In the genomic region with DNA sequence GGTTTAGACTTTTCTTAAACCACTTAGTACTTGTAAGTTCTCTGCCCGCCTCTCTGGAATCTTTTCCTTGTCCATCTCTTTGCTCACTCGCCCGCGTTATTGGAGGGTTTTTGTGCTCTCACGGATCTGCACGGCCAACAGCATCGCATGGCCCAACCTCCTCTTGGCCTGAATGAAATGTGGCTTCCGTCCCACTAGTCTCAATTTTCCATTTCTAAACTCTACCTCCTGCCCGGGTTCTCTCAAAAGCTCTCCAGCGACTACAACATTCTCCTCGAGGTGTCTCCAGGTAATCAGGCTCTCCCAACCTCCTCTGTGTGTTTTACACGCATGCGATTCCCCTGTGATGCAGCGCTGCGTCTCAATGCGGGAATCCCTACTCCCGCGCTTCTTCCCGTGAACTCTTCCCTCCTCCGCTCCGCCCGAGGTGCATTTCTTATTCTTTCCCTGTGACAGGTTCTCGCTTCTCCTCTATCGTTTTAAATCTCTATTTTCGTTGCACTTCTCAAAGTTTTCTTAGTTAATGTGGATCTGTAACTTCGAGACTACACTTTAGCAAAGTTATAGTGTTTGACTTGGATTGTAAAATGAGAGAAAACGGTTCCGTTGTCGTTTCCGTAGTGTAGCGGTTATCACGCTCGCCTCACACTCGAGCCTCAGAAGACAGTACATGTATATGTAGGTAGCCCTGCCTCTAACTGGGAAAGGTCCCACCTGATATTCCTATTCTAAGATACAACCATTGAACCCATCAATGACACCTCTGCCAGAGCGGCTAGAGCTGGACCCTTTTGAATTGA, we compare ENCODE assay signal across 7 mouse cellular contexts. TPM values are rescaled to one million over a fixed set of nuclear protein-coding genes. Genes with fewer than 3 reads are reported as not detected.
A peak's percentile ranks its signal among the peaks of the same experiment; 100 is the strongest.
DNase-seq lines count a peak whose midpoint lies in the region; ATAC-seq and TF ChIP-seq lines count a peak whose summit lies in the region.

No protein-coding gene starts in this region.

- under 1% methylated on average over 35 of the region's 35 CpGs for WGBS in lung, embryonic 15.5 days
- WGBS in lung, adult 2 months: 1% methylated on average over 35 of the region's 35 CpGs
- WGBS in hindbrain, embryonic 10.5 days: under 1% methylated on average over 35 of the region's 35 CpGs
- under 1% methylated on average over 35 of the region's 35 CpGs for WGBS in midbrain, embryonic 11.5 days

- peaks cover 4% of the 10 kb centered on the region for H3K4me1 ChIP-seq in lung, embryonic 15.5 days
- no peaks in the 10 kb centered on the region for H3K4me1 ChIP-seq in lung, adult 2 months (ENCODE audit: control insufficient read depth, insufficient read depth, low read length)
- H3K4me1 ChIP-seq in hindbrain, embryonic 10.5 days (replicated peaks): peaks cover 14% of the 10 kb centered on the region
- 0 out of 2 replicates have a peak, but pooled peaks cover 3% of the 10 kb centered on the region for H3K4me1 ChIP-seq in midbrain, embryonic 11.5 days (ENCODE audit: control insufficient read depth, insufficient read depth, low read length)

- no peaks in the 10 kb centered on the region for H3K36me3 ChIP-seq in lung, embryonic 15.5 days
- no peaks in the 10 kb centered on the region for H3K36me3 ChIP-seq in hindbrain, embryonic 10.5 days
- H3K36me3 ChIP-seq in midbrain, embryonic 11.5 days (ENCODE audit: control insufficient read depth, insufficient read depth, low read length): no peaks in the 10 kb centered on the region

- H3K4me3 ChIP-seq in lung, embryonic 15.5 days: peak overlapping the region; percentile 46
- no peak overlapping the region for H3K4me3 ChIP-seq in lung, adult 2 months (replicated peaks; ENCODE audit: extremely low read depth, low read depth, low read length)
- peak overlapping the region; percentile 60 for H3K4me3 ChIP-seq in hindbrain, embryonic 10.5 days
- peak overlapping the region; percentile 41 for H3K4me3 ChIP-seq in midbrain, embryonic 11.5 days (ENCODE audit: low read depth, low read length)

- no peak overlapping the region; the same call in 1 of the 2 replicates for H3K9ac ChIP-seq in lung, embryonic 15.5 days
- peak overlapping the region; percentile 55 for H3K9ac ChIP-seq in midbrain, embryonic 11.5 days (ENCODE audit: low read length)

- no peak overlapping the region for H3K27ac ChIP-seq in lung, embryonic 15.5 days
- peak overlapping the region; percentile 56; the same call in 1 of the 2 replicates for H3K27ac ChIP-seq in hindbrain, embryonic 10.5 days
- H3K27ac ChIP-seq in midbrain, embryonic 11.5 days (ENCODE audit: low read depth, low read length): no peak overlapping the region

- peak overlapping the region; percentile 85 for H3K4me2 ChIP-seq in lung, embryonic 15.5 days
- peak overlapping the region; percentile 79 for H3K4me2 ChIP-seq in midbrain, embryonic 11.5 days

- no peak for TF ChIP-seq CTCF in lung, adult 2 months (IDR thresholded peaks at IDR 0.05; ENCODE audit: insufficient read depth, low read length)

- no peak for DNase-seq in lung, adult 2 months
- peak; percentile 79 for DNase-seq in embryo, embryonic 10.5 days (ENCODE audit: low spot score)
- peak; percentile 63 for DNase-seq in hindbrain, embryonic 10.5 days (ENCODE audit: low spot score)
- DNase-seq in midbrain, embryonic 11.5 days (ENCODE audit: low spot score, missing footprints): peak; percentile 96
- DNase-seq in gastrocnemius, postnatal 25 days: no peak
- no peak for DNase-seq in urinary bladder, postnatal 10 days (ENCODE audit: low spot score)

- H3K9me3 ChIP-seq in lung, embryonic 15.5 days: no peaks in the 10 kb centered on the region
- H3K9me3 ChIP-seq in hindbrain, embryonic 10.5 days: no peaks in the 10 kb centered on the region
- no peaks in the 10 kb centered on the region for H3K9me3 ChIP-seq in midbrain, embryonic 11.5 days (ENCODE audit: control insufficient read depth, low read length)

- no peak for TF ChIP-seq POLR2A in lung, adult 2 months (IDR thresholded peaks at IDR 0.05; ENCODE audit: borderline replicate concordance, extremely low read depth, low read depth, low read length)

- H3K27me3 ChIP-seq in lung, embryonic 15.5 days: no peaks in the 10 kb centered on the region; the same call in 1 of the 2 replicates
- peaks cover 28% of the 10 kb centered on the region for H3K27me3 ChIP-seq in hindbrain, embryonic 10.5 days (ENCODE audit: insufficient read depth, poor library complexity, severe bottlenecking)
- peaks cover 12% of the 10 kb centered on the region; the same call in 1 of the 2 replicates for H3K27me3 ChIP-seq in midbrain, embryonic 11.5 days (ENCODE audit: control insufficient read depth, insufficient read depth, low read length)

- no peak for ATAC-seq in lung, embryonic 15.5 days (ENCODE audit: borderline replicate concordance, extremely low read depth, low FRiP score, low TSS enrichment)
- ATAC-seq in midbrain, embryonic 11.5 days (ENCODE audit: low FRiP score): peak; percentile 61

RNA-seq across cellular contexts. Expression of a gene that starts 39.2 kb away (rescaled TPM):
- not detected in 2 replicates for polyA plus RNA-seq in lung, embryonic 15.5 days (2015; fragmentation: Nextera tagmentation; extraction: Ambion mirVana)
- polyA plus RNA-seq in lung, adult 2 months (2012; rRNA removed): not detected in 2 replicates
- not detected in 2 replicates for polyA plus RNA-seq in hindbrain, embryonic 10.5 days (2016; fragmentation: Nextera tagmentation; extraction: Ambion mirVana)
- polyA plus RNA-seq in midbrain, embryonic 11.5 days (2014; fragmentation: Nextera tagmentation; extraction: Ambion mirVana): not detected in 2 replicates
- not detected for total RNA-seq in gastrocnemius, postnatal 25 days (2021)

RNA-seq across cellular contexts. Expression of a gene that starts 50.4 kb away (rescaled TPM):
- not detected in 2 replicates for polyA plus RNA-seq in lung, embryonic 15.5 days (2015; fragmentation: Nextera tagmentation; extraction: Ambion mirVana)
- not detected in 2 replicates for polyA plus RNA-seq in lung, adult 2 months (2012; rRNA removed)
- polyA plus RNA-seq in hindbrain, embryonic 10.5 days (2016; fragmentation: Nextera tagmentation; extraction: Ambion mirVana): not detected in 2 replicates
- polyA plus RNA-seq in midbrain, embryonic 11.5 days (2014; fragmentation: Nextera tagmentation; extraction: Ambion mirVana): not detected in 2 replicates
- total RNA-seq in gastrocnemius, postnatal 25 days (2021): not detected

Comparison
In these comparisons a context has a peak if more than half of its experiments do, and no peak if none do; other contexts are left out.
1. DNase-seq: peak in embryo, embryonic 10.5 days (single experiment), hindbrain, embryonic 10.5 days (single experiment) and midbrain, embryonic 11.5 days (single experiment); none in lung, adult 2 months (single experiment), gastrocnemius, postnatal 25 days (single experiment) and urinary bladder, postnatal 10 days (single experiment).